Mouse (Mus musculus) neural tube, embryonic 15.5 days (tissue): ENCODE measurements at regions not wholly inside any gene's neighbourhood (a gene's known extent, or its start where the extent isn't known, plus 50 kb on each side); places are given as distances from the start of the nearest gene placed in this dataset.
A peak's percentile ranks its signal among the peaks of the same experiment; 100 is the strongest.

Experiments
- ATAC-seq: fragments of 200-750 bp; cut with Nextera tagmentation; 2 replicates; pipeline ENCODE4 v1.8.0; 2017; ENCODE audit warnings: mild to moderate bottlenecking, moderate TSS enrichment, moderate library complexity; ENCODE audit not compliant: low FRiP score
- H3K27ac ChIP-seq: fragments of 300-500 bp; sonication (generic); replicated peaks from 2 replicates; pipeline ENCODE4 v1.5.1; 2015; ENCODE audit warnings: mild to moderate bottlenecking, inconsistent platforms
- H3K27me3 ChIP-seq: fragments of 300-500 bp; sonication (generic); replicated peaks from 2 replicates; pipeline ENCODE4 v1.6.1; 2015; ENCODE audit warnings: inconsistent platforms
- H3K36me3 ChIP-seq: fragments of 300-500 bp; sonication (generic); 2 replicates; pipeline ENCODE4 v1.6.1; 2015; ENCODE audit warnings: inconsistent platforms
- H3K4me1 ChIP-seq: fragments of 300-500 bp; sonication (generic); 2 replicates; pipeline ENCODE4 v1.6.1; 2015; ENCODE audit warnings: inconsistent platforms
- H3K4me2 ChIP-seq: fragments of 300-500 bp; sonication (generic); 2 replicates; pipeline ENCODE4 v1.6.1; 2015; ENCODE audit warnings: inconsistent platforms, mild to moderate bottlenecking, moderate library complexity
- H3K4me3 ChIP-seq: fragments of 300-500 bp; sonication (generic); replicated peaks from 2 replicates; pipeline ENCODE4 v1.5.1; 2015; ENCODE audit warnings: mild to moderate bottlenecking, inconsistent platforms
- H3K9ac ChIP-seq: fragments of 300-500 bp; sonication (generic); replicated peaks from 2 replicates; pipeline ENCODE4 v1.6.1; 2015; ENCODE audit warnings: mild to moderate bottlenecking, inconsistent platforms
- H3K9me3 ChIP-seq: fragments of 300-500 bp; sonication (generic); replicated peaks from 2 replicates; pipeline ENCODE4 v1.6.1; 2016; ENCODE audit warnings: inconsistent platforms
- WGBS: fragments of 180-500 bp; shearing (Covaris S2); methylation state at CpG from one replicate; pipeline ENCODE4 v1.1.7; 2015; ENCODE audit warnings: mixed read lengths; 5-methylcytosine and 5-hydroxymethylcytosine counted together

GRCm38 (mm10) chr5:99845565-99846255 lies 60.3 kb upstream of the Vamp9 start:
- Histone ChIP-seq H3K9me3 (no peaks in the 10 kb centered on the region), H3K4me1 (peaks cover 18% of the 10 kb centered on the region), H3K9ac (no peak overlapping the region), H3K36me3 (no peaks in the 10 kb centered on the region), H3K27ac (0 out of 2 replicates have a peak overlapping the region, but pooled peaks have one; percentile 33), H3K27me3 (no peaks in the 10 kb centered on the region), H3K4me3 (no peak overlapping the region), H3K4me2 (no peak overlapping the region)
- peak; percentile 74 for ATAC-seq
- WGBS = 57% methylated on average over 11 of the region's 11 CpGs

- Histone ChIP-seq H3K27ac (0 out of 2 replicates have a peak overlapping the region, but pooled peaks have one; percentile 48), H3K27me3 (no peaks in the 10 kb centered on the region), H3K9ac (no peak overlapping the region), H3K4me1 (peaks cover 18% of the 10 kb centered on the region), H3K9me3 (no peaks in the 10 kb centered on the region), H3K4me2 (no peak overlapping the region), H3K36me3 (no peaks in the 10 kb centered on the region), H3K4me3 (no peak overlapping the region)
- 61% methylated on average over 17 of the region's 17 CpGs for WGBS
- no peak for ATAC-seq
These were observed 57.7 kb upstream of the Vamp9 start for GRCm38 (mm10) chr5:99848158-99848988.

- no peak overlapping the region for H3K9ac ChIP-seq
- H3K4me1 ChIP-seq = peaks cover 18% of the 10 kb centered on the region
- no peak for ATAC-seq
- H3K4me3 ChIP-seq = no peak overlapping the region
- no peaks in the 10 kb centered on the region for H3K27me3 ChIP-seq
- 40% methylated on average over 9 of the region's 9 CpGs for whole genome bisulfite sequencing
- peak overlapping the region; percentile 48; the same call in 1 of the 2 replicates for H3K27ac ChIP-seq
- H3K9me3 ChIP-seq = no peaks in the 10 kb centered on the region
- no peak overlapping the region for H3K4me2 ChIP-seq
- no peaks in the 10 kb centered on the region for H3K36me3 ChIP-seq
These were observed 57.1 kb upstream of the Vamp9 start for GRCm38 (mm10) chr5:99849001-99849400.

- no peak for ATAC-seq
These were observed 53.7 kb upstream of the Vamp9 start for GRCm38 (mm10) chr5:99852316-99852715.

More at GRCm38 (mm10) chr5:99852316-99852715, 53.7 kb upstream of the Vamp9 start:
- H3K27ac ChIP-seq = no peak overlapping the region
- no peaks in the 10 kb centered on the region for H3K27me3 ChIP-seq
- H3K4me2 ChIP-seq = no peak overlapping the region
- H3K4me3 ChIP-seq = no peak overlapping the region
- no peaks in the 10 kb centered on the region for H3K9me3 ChIP-seq
- no peaks in the 10 kb centered on the region for H3K36me3 ChIP-seq
- WGBS = 53% methylated on average over 4 of the region's 4 CpGs
- H3K9ac ChIP-seq = no peak overlapping the region
- peaks cover 11% of the 10 kb centered on the region for H3K4me1 ChIP-seq
